Mouse (Mus musculus) right cerebral cortex, postnatal 25 days (tissue): ENCODE results near the gene Cntrl.

Experiments
- DNase-seq: peaks from one replicate; pipeline ENCODE4 v3.0.0; 2022

The Cntrl gene

DNA sequence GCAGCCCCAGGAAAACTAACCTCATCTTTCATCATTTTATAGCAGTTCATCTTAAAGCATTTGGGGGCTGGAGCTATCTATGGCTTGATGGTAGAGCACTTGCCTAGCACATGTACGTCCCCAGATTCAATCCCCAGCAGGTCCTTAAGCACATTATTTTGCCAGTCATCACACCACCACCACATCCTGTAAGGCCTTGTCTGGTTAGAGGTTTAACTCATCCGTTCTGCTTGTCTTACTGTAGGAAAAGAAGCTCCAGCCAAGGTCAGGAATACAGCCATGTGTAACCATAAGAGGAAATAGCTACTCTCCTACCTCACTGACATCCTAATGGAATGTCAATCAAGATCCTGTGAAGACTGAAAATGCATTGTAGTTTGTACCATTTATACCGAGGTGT is 68.9 kb downstream of the Cntrl start:
- no peak for DNase-seq

- DNase-seq = no peak
Measured at GRCm38 (mm10) chr2:35183115-35183673, 73.9 kb downstream of the Cntrl start.

DNA sequence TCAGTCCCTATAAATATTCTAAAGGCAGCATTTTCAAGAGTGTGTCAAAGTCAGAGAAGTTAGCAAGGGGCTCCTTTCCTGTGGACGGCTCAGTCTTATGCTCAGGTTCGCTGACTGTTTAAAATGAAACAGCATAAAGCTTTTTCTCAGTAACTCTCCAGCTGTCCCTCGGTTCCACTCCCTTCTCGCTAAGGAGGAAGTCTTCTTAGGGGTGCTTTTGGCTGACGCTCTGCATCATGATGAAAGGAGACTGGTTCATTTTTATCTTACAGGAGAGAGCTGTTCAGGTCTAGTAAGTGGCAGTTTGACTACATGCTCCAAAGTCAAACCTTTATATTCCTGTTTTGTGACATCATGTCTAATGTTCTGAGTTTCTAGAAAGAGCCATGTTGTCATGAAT is 79.6 kb downstream of the Cntrl start:
- no peak for DNase-seq

DNA sequence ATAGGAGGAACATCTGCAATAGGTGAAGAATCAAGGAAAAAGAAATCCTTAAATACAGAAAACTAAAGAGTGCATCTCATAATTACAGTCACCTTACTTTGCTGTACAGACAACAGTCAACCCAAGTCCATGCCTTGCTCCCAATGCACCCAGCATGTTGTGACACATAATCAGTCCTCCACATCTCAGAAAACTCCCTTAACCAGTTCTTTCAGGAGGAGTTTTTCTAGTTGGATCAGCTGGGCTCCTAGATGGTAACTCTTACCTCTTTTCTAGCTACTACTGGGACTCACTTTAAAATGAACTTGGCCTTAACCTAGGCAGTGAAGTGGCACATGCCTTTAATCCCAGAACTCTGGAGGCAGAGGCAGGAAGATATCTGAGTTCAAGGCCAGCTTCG is 84.7 kb downstream of the Cntrl start:
- no peak for DNase-seq

DNA sequence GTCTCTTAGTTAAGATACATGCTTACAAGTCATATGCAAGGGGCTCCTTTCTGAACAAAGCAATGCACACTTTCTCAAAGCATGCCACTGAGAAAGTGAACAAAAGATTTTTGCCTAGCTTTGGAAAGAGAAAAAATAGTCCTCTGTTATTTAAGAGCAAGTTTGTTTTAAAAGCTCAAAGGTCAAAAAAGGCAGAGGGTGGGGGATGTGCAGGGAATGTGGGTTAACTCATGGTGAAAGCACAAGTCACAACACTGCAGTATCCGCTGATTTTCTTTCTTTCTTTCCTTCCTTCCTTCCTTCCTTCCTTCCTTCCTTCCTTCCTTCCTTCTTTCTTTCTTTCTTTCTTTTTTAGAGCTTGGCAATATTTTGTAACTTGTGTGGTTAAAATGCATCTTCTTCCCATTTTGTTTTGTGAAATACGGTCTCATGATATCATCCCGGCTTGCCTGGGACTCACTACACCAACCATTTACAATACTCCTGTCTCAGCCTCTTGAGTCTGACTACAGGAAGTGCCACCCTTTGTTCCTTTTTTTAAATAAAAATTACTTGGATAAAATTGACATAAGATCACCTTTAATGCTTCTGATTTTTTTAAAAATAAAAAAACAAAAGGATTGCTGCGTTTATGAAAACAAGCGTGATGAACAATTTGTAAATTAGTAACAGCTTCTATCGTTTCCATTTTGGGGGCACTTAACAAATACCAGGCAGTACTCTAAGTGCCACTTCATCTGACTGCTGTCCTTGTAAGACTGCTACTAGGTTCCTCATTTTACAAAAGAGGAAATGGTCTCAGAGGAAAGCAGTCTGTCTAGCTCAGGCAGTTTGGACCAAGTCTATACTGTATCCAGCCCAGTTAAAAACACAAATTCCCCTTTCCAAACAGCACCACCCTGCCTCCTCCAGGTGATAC is 86.6 kb downstream of the Cntrl start:
- no peak for DNase-seq

GRCm38 (mm10) chr2:35199541-35199940 is 90.2 kb downstream of the Cntrl start:
- no peak for DNase-seq

GRCm38 (mm10) chr2:35199971-35200897 is 90.9 kb downstream of the Cntrl start:
- DNase-seq = peak; percentile 41

DNA sequence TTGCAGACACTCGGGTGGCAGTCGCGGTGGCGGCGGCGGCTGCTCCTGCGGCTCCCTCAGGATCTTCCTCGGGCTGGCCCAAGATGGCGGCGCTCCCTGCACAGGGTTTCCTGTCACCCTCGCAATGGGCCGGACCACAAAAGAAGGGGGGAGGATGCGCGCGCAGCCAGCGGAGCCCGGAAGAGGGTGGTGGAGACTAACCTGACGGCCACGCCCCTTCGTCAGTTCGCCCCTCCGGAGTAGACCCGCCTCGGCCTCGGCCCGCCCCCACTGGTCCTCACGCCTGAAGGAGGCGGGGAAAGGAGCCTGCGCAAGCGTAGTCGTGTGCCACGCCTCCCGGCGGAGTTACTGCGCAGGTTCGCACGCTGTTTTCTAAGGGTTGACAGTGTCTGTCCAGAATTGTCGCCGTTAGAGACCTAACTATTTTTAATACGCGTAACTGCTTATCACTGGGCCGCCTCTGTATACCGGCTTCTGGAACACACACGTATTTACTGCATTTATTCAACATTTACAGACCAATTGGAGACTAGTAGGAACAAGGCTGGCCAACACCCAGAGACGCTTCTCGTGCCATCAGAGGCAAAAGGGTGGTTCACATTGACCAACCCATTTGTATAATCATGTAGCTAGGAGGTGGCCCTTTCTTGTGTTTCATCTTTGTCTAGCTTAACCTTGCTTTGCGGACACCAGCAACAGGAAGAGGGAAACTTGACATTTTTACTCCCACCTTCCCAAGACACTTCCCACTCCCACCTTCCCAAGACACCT is 91.8 kb downstream of the Cntrl start, which contains the start of gene Rab14:
Rab14 (minus strand) TSS at position 223 of the 771 bp plus-strand sequence.
- DNase-seq = peak; percentile 100

DNA sequence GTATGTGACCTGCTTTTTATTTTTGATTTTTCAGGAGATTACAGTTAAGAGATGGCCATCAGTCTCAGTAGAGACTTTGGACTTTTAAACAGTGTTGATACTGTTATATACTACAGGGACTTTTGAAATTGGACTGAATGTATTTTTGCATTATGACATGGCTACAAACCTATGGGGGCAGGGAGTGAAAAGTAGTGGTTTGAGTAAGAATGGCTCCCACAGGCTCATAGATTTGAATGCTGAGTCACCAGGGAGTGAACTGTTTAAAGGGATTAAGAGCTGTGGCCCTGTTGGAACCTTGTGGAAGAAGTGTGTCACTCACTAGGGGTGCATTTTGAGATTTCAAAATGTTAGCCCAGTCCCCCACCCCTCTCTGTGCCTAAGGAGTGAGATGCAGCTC is 94.4 kb downstream of the Cntrl start:
- DNase-seq = no peak

DNA sequence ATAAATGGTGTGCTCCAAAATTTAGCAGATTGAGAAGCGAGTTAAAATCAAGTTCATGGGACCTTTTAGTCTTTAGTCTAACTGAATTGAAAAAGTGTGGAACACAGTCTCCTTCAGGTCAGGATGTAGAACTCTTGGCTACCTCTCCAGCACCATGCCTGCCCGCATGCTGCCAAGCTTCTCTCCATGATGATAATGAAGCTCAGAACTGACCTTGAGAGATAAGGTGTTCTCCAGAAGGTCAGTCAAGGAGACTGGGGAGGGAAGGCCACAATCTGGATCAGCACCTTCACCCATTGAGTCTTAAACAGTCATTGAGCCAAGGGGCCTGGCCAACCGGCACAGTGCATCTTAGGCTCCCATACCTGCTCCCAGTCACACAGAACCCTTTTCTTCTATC is 97.5 kb downstream of the Cntrl start:
- DNase-seq = no peak

DNA sequence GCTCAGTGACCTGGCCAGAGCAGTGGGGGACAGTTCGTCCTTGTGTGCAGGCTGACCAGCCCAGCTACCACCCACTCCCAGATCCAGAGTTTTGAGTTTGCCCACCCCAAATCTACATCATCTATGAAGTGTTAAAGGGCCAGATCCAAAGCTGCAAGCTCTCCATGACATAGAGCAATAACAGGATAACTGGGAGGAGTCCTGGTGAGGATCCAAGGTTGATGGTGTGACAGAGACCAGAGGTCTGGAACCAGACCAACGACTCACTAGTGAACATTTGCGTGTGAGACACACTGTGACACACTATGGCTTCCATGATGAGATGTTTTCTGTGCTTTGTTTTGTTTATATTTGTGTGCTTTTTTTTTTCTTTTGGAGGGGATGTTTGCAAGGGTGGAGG is 98.8 kb downstream of the Cntrl start:
- no peak for DNase-seq

- no peak for DNase-seq
Measured at GRCm38 (mm10) chr2:35208931-35209665, 99.8 kb downstream of the Cntrl start.

GRCm38 (mm10) chr2:35211681-35212080 is 102.4 kb downstream of the Cntrl start:
- no peak for DNase-seq

GRCm38 (mm10) chr2:35213345-35213910 is 104.1 kb downstream of the Cntrl start:
- no peak for DNase-seq

DNA sequence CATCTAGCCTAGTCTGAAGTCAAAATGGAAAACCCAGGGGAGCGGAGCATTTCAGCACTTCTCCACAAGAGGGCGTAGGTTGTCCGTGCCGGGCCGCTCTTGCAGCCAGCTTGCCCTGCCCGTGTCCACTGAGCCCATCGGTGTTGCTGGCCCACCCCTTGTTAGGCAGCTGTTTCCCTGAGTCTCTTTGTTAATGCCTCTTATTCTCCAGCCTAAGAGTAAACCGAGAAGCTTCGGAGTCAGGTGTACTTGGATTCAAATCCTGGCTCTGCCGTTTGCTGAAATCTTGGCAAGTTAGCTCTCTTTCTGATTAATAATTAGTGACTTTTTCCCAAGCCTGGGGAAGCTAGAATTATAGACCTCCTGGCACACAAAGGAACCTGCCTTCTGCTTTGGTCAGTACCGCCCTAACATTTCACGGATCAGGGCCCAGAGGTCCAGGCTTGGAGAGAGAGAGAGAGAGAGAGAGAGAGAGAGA is 105.6 kb downstream of the Cntrl start:
- peak; percentile 77 for DNase-seq

GRCm38 (mm10) chr2:35215363-35215762 is 106.1 kb downstream of the Cntrl start:
- no peak for DNase-seq

GRCm38 (mm10) chr2:35216701-35217100 is 107.4 kb downstream of the Cntrl start:
- DNase-seq = no peak

DNA sequence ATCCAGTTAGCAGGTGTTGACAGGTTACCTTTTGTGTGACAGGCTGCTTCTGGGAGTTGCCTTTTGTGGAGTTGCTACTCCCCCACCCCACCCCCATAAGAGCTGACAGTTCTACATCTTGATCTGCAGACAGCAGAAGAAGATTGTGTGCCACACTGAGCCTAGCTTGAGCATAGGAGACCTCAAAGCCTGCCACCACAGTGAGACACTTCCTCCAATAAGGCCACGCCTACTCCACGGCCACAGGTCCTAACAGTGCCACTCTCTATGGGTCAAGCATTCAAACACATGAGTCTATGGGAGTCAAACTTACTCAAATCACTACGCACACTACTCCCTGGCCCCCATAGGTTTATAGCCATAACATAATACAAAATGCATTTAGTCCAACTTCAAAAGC is 109.4 kb downstream of the Cntrl start:
- no peak for DNase-seq

- DNase-seq = no peak
Measured at GRCm38 (mm10) chr2:35222822-35223391, 113.6 kb downstream of the Cntrl start.

- DNase-seq = no peak
Measured at GRCm38 (mm10) chr2:35224285-35224684, 115.0 kb downstream of the Cntrl start.

DNA sequence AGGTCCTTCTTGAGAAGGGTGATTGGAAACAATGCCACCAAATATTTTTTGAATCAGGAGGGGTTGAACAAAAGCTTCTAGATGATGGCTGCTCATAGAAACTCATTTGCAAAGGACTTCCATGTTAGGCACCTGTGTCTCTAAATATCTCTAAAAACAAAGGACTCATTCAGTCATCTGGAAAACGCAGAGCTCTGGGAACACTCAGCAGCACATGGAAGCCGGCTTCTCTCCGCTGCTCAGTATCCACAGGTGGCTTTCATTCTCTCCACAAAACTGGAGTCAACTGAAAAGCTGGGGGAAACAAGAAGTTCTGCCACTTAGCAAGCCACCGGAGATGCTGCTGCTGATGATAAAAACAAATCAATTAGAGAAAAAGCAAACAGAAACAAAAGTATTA is 118.9 kb downstream of the Cntrl start:
- DNase-seq = no peak
